Mouse (Mus musculus) heart, embryonic 16.5 days (tissue): ENCODE results near the gene Lcn10. TPM values are rescaled to one million over a fixed set of nuclear protein-coding genes. Genes with fewer than 3 reads are reported as not detected.
"Not testable (repeated sequence)": the region's sequence is repeated elsewhere in the genome, so short reads cannot be mapped to it uniquely, and the experiment has no call there.

ENCODE experiments used
- ATAC-seq: fragments of 200-750 bp; cut with Nextera tagmentation; replicated peaks from 2 replicates; pipeline ENCODE4 v1.8.0; 2017; ENCODE audit warnings: moderate number of reproducible peaks; ENCODE audit not compliant: insufficient read depth, low FRiP score; ENCODE audit errors: extremely low read depth
- H3K27ac ChIP-seq: fragments of 300-500 bp; sonication (generic); 2 replicates; pipeline ENCODE4 v1.5.1; 2014; ENCODE audit warnings: mild to moderate bottlenecking, low read length, control low read depth, moderate library complexity
- H3K27me3 ChIP-seq: fragments of 300-500 bp; sonication (generic); 2 replicates; pipeline ENCODE4 v1.6.1; 2014; ENCODE audit warnings: low read length, mixed read lengths; ENCODE audit not compliant: control insufficient read depth, insufficient read depth
- H3K36me3 ChIP-seq: fragments of 300-500 bp; sonication (generic); 2 replicates; pipeline ENCODE4 v1.6.1; 2014; ENCODE audit not compliant: control insufficient read depth, insufficient read depth
- H3K4me1 ChIP-seq: fragments of 300-500 bp; sonication (generic); 2 replicates; pipeline ENCODE4 v1.6.1; 2014; ENCODE audit warnings: low read length, mixed read lengths; ENCODE audit not compliant: control insufficient read depth, insufficient read depth
- H3K4me2 ChIP-seq: fragments of 300-500 bp; sonication (generic); 2 replicates; pipeline ENCODE4 v1.6.1; 2014; ENCODE audit warnings: low read depth, mild to moderate bottlenecking, control low read depth, low read length
- H3K4me3 ChIP-seq: fragments of 300-500 bp; sonication (generic); 2 replicates; pipeline ENCODE4 v1.5.1; 2014; ENCODE audit warnings: mild to moderate bottlenecking, control low read depth, low read length
- H3K9ac ChIP-seq: fragments of 300-500 bp; sonication (generic); 2 replicates; pipeline ENCODE4 v1.6.1; 2014; ENCODE audit warnings: low read length, control low read depth
- H3K9me3 ChIP-seq: fragments of 300-500 bp; sonication (generic); replicated peaks from 2 replicates; pipeline ENCODE4 v1.6.1; 2016; ENCODE audit warnings: low read length; ENCODE audit not compliant: control insufficient read depth
- WGBS: fragments of 180-500 bp; shearing (Covaris S2); extraction: QIAGEN DNeasy Blood & Tissue Kit; methylation state at CpG from one replicate; pipeline ENCODE4 v1.1.7; 2014; 5-methylcytosine and 5-hydroxymethylcytosine counted together
- polyA plus RNA-seq: library from polyadenylated mRNA; unstranded; fragments of >200 nt; fragmentation: Nextera tagmentation; extraction: Ambion mirVana; gene quantifications from 2 replicates; pipeline ENCODE4 v1.2.1, GENCODE M21; 2015

The Lcn10 gene
- polyA plus RNA-seq, 1 experiment from 2014 or later: not detected

DNA sequence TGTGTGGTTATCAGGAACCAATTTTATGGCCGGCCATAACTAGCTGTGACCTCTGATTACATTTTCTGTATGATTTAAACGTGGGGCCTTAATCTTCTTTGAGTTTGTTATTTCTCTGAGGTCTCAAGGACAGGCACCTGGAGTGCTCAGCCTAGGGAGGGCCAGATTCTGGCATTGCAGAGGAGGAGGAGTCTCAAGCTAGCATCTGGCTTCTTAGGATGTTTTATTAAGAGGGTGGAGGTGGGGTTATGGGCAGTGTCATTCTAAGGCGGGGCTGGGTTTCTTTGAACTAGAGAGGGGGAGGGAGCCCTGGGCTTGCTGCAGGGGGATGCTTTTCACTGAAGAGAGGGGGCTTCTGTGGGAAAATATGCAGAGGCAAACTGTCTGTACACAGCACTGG, 29.1 kb downstream of the Lcn10 start:
- not testable (repeated sequence) for H3K4me3 ChIP-seq, H3K9ac ChIP-seq, H3K9me3 ChIP-seq, H3K36me3 ChIP-seq, H3K27me3 ChIP-seq, H3K4me1 ChIP-seq, ATAC-seq, H3K4me2 ChIP-seq, H3K27ac ChIP-seq
- WGBS: 23% methylated on average over 3 of the region's 3 CpGs

DNA sequence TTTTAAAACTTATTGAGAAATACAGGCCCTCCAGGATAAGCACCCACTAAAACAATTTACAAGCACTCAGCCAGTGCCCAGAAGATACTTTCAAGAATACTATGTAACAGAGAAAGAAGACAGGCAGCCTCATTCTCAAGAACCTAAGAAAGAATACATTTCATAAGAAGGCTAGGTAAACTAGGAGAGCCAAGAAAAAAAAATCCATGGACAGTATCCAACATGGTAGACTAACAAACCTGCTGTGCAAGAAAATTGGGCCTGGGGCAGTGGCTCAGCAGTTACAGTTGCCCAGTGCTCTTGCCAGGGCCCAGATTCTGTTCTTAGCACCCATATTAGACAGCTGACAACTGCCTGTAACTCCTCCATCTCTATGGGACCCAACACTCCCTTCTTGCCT, 34.7 kb downstream of the Lcn10 start:
- Histone ChIP-seq H3K9ac (no peak overlapping the region), H3K36me3 (no peaks in the 10 kb centered on the region), H3K4me1 (no peaks in the 10 kb centered on the region), H3K9me3 (peaks cover 5% of the 10 kb centered on the region), H3K27ac (no peak overlapping the region), H3K27me3 (no peaks in the 10 kb centered on the region), H3K4me3 (no peak overlapping the region), H3K4me2 (no peak overlapping the region)
- no peak for ATAC-seq

DNA sequence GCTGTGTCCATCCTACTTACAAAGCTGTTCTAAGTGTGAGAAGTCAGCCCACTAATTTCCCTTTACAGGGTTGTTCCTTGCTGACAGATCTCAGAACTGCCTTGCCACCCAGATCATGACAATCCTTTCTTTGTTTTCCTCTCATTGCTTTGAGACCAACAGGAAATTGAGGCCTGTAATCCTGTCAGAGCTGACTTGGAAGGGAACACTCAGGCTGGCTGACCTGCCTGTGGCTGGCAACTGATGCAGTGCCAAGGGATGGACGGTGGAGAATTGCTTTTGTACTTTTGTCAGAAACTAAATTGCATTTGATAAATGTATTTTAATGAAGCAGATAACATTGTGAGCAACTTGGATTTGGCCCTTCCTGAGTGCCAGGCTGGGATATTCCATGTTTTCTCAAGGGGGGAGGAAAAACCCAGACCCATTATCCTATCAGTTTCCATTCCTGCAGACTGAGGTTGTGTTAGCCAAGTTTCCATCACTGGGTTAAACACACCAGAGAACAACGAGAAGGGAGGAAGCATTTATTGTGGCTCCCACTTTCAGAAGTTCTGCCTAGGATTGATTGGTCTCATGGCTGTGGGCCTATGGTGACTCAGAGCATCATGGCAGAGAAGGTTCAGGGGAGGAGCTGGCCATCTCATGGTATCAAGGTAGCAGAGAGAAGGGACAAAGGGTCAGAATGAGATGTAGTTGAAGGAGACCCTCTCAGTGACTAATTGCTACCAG, 50.8 kb downstream of the Lcn10 start:
- no peaks in the 10 kb centered on the region for H3K4me1 ChIP-seq
- no peak overlapping the region for H3K4me3 ChIP-seq
- H3K9me3 ChIP-seq: no peaks in the 10 kb centered on the region
- H3K36me3 ChIP-seq: no peaks in the 10 kb centered on the region
- no peak for ATAC-seq
- WGBS: 48% methylated on average over 2 of the region's 2 CpGs
- no peak overlapping the region for H3K4me2 ChIP-seq
- no peak overlapping the region for H3K27ac ChIP-seq
- H3K27me3 ChIP-seq: no peaks in the 10 kb centered on the region
- H3K9ac ChIP-seq: no peak overlapping the region

Other genes starting within 250 kb of the Lcn10 start
- 8.0 and 17.9 TPM in 2 replicates for gene Clic3, start 225.9 kb upstream of the Lcn10 start, polyA plus RNA-seq
- gene Paxx, start 221.6 kb upstream of the Lcn10 start, polyA plus RNA-seq: 37.6 and 40.4 TPM in 2 replicates
- 192 and 202 TPM in 2 replicates for gene Ptgds, start 212.7 kb upstream of the Lcn10 start, polyA plus RNA-seq
- not detected in 2 replicates for gene Lcn12, start 188.8 kb upstream of the Lcn10 start, polyA plus RNA-seq
- 92.1 and 97.8 TPM in 2 replicates for gene Fbxw5, start 182.0 kb upstream of the Lcn10 start, polyA plus RNA-seq
- 3.9 and 4.3 TPM in 2 replicates for gene C8g, start 181.0 kb upstream of the Lcn10 start, polyA plus RNA-seq
- gene Traf2, start 135.8 kb upstream of the Lcn10 start, polyA plus RNA-seq: 27.0 and 27.3 TPM in 2 replicates
- gene Edf1, start 124.9 kb upstream of the Lcn10 start, polyA plus RNA-seq: 288 and 303 TPM in 2 replicates
- gene Mamdc4, start 107.9 kb upstream of the Lcn10 start, polyA plus RNA-seq: 2.7 and 19.0 TPM in 2 replicates
- 180 and 190 TPM in 2 replicates for gene Phpt1, start 107.5 kb upstream of the Lcn10 start, polyA plus RNA-seq
- gene Ajm1, start 101.0 kb upstream of the Lcn10 start, polyA plus RNA-seq: 0.05 and 0.10 TPM in 2 replicates
- gene Rabl6, start 74.2 kb upstream of the Lcn10 start, polyA plus RNA-seq: 42.7 and 48.9 TPM in 2 replicates
- gene Ccdc183, start 65.0 kb upstream of the Lcn10 start, polyA plus RNA-seq: 0.07 and 0.11 TPM in 2 replicates
- 20.0 and 25.6 TPM in 2 replicates for gene Tmem141, start 60.7 kb upstream of the Lcn10 start, polyA plus RNA-seq
- gene Fcna, start 54.7 kb upstream of the Lcn10 start, polyA plus RNA-seq: 3.6 and 6.3 TPM in 2 replicates
- gene Lcn8, start 29.6 kb upstream of the Lcn10 start, polyA plus RNA-seq: not detected in 2 replicates
- not detected in 2 replicates for gene Lcn5, start 24.8 kb upstream of the Lcn10 start, polyA plus RNA-seq
- gene Lcn6, start 5.9 kb upstream of the Lcn10 start, polyA plus RNA-seq: not detected in 2 replicates
- gene Obp2a, start 17.3 kb downstream of the Lcn10 start, polyA plus RNA-seq: not detected in 2 replicates
- gene Bmyc, start 24.0 kb downstream of the Lcn10 start, polyA plus RNA-seq: 42.3 and 45.4 TPM in 2 replicates
- not detected in 2 replicates for gene Obp2b, start 54.3 kb downstream of the Lcn10 start, polyA plus RNA-seq
- gene Lcn3, start 82.8 kb downstream of the Lcn10 start, polyA plus RNA-seq: not detected in 2 replicates
- gene Lcn11, start 94.3 kb downstream of the Lcn10 start, polyA plus RNA-seq: not detected in 2 replicates
- 0.26 TPM in 1 of 2 replicates, not detected in the other for gene Gm13539, start 99.5 kb downstream of the Lcn10 start, polyA plus RNA-seq
- gene Glt6d1, start 133.1 kb downstream of the Lcn10 start, polyA plus RNA-seq: not detected in 2 replicates
- gene Lcn9, start 140.4 kb downstream of the Lcn10 start, polyA plus RNA-seq: not detected in 2 replicates
- gene Sohlh1, start 164.5 kb downstream of the Lcn10 start, polyA plus RNA-seq: not detected in 2 replicates
- gene Kcnt1, start 181.0 kb downstream of the Lcn10 start, polyA plus RNA-seq: 0.13 TPM in 1 of 2 replicates, not detected in the other